Mouse (Mus musculus) frontal cortex, adult 2 months (tissue): Measurements from ENCODE around the gene Guk1. TPM values are rescaled to one million over a fixed set of nuclear protein-coding genes. Genes with fewer than 3 reads are reported as not detected.

Experiments used
- DNase-seq, 2 experiments: peaks; one replicate each; pipeline ENCODE4 v3.0.0; 2022; ENCODE audit warnings: low spot score in 1 of 2; ENCODE audit errors: extremely low spot score in 1 of 2
- polyA plus RNA-seq: library from polyadenylated mRNA; depleted of rRNA; stranded (reverse); fragments of >200 nt; gene quantifications from 2 replicates; pipeline ENCODE4 v1.2.3, GENCODE M21; 2012; rRNA removed

Guk1 gene
- polyA plus RNA-seq, 1 experiment: 250 TPM

GRCm38 (mm10) chr11:59134373-59134997 is 57.5 kb downstream of the Guk1 start:
- no peak for DNase-seq

Other genes starting within 250 kb of the Guk1 start
- gene Hist3h2ba, start 243.3 kb downstream of the Guk1 start, polyA plus RNA-seq: 174 and 184 TPM in 2 replicates
- gene Hist3h2a, start 237.5 kb downstream of the Guk1 start, polyA plus RNA-seq: 54.3 and 57.7 TPM in 2 replicates
- gene Trim17, start 237.5 kb downstream of the Guk1 start, polyA plus RNA-seq: 7.8 and 9.7 TPM in 2 replicates
- gene Trim11, start 214.1 kb downstream of the Guk1 start, polyA plus RNA-seq: 26.2 and 28.4 TPM in 2 replicates
- gene Obscn, start 55.8 kb downstream of the Guk1 start, polyA plus RNA-seq: 1.1 and 1.4 TPM in 2 replicates
- 6.4 and 7.0 TPM in 2 replicates for gene Iba57, start 28.5 kb downstream of the Guk1 start, polyA plus RNA-seq
- gene Gjc2, start 9.0 kb downstream of the Guk1 start, polyA plus RNA-seq: 13.8 and 16.7 TPM in 2 replicates
- 48.7 and 58.2 TPM in 2 replicates for gene Mrpl55, start 10.3 kb upstream of the Guk1 start, polyA plus RNA-seq
- 33.2 and 35.6 TPM in 2 replicates for gene 2310033P09Rik, start 16.1 kb upstream of the Guk1 start, polyA plus RNA-seq
- gene Arf1, start 36.1 kb upstream of the Guk1 start, polyA plus RNA-seq: 593 and 603 TPM in 2 replicates
- gene Wnt3a, start 98.5 kb upstream of the Guk1 start, polyA plus RNA-seq: 0.04 TPM in 1 of 2 replicates, not detected in the other
- 9.4 and 12.2 TPM in 2 replicates for gene Wnt9a, start 114.7 kb upstream of the Guk1 start, polyA plus RNA-seq
- gene Prss38, start 183.4 kb upstream of the Guk1 start, polyA plus RNA-seq: 0.11 and 0.12 TPM in 2 replicates